Mouse (Mus musculus) limb, embryonic 15.5 days (tissue): Measurements from ENCODE around the gene Fam111a. TPM values are rescaled to one million over a fixed set of nuclear protein-coding genes. Genes with fewer than 3 reads are reported as not detected.
A peak's percentile ranks its signal among the peaks of the same experiment; 100 is the strongest.
"Not testable (repeated sequence)": the region's sequence is repeated elsewhere in the genome, so short reads cannot be mapped to it uniquely, and the experiment has no call there.

Experiments
- ATAC-seq: fragments of 200-750 bp; cut with Nextera tagmentation; 2 replicates; pipeline ENCODE4 v1.8.0; 2017; ENCODE audit warnings: low read depth, moderate TSS enrichment; ENCODE audit not compliant: insufficient number of reproducible peaks, low FRiP score, low TSS enrichment
- H3K27ac ChIP-seq: fragments of 300-500 bp; sonication (generic); 2 replicates; pipeline ENCODE4 v1.5.1; 2015; ENCODE audit warnings: moderate library complexity, mild to moderate bottlenecking, inconsistent platforms
- H3K27me3 ChIP-seq: fragments of 300-500 bp; sonication (generic); 2 replicates; pipeline ENCODE4 v1.6.1; 2015; ENCODE audit warnings: inconsistent platforms
- H3K36me3 ChIP-seq: fragments of 300-500 bp; sonication (generic); 2 replicates; pipeline ENCODE4 v1.6.1; 2015; ENCODE audit warnings: inconsistent platforms
- H3K4me1 ChIP-seq: fragments of 300-500 bp; sonication (generic); 2 replicates; pipeline ENCODE4 v1.6.1; 2015; ENCODE audit warnings: inconsistent platforms
- H3K4me2 ChIP-seq: fragments of 300-500 bp; sonication (generic); 2 replicates; pipeline ENCODE4 v1.6.1; 2015; ENCODE audit warnings: mild to moderate bottlenecking, inconsistent platforms
- H3K4me3 ChIP-seq: fragments of 300-500 bp; sonication (generic); 2 replicates; pipeline ENCODE4 v1.5.1; 2015; ENCODE audit warnings: mild to moderate bottlenecking, inconsistent platforms
- H3K9ac ChIP-seq: fragments of 300-500 bp; sonication (generic); 2 replicates; pipeline ENCODE4 v1.6.1; 2015; ENCODE audit warnings: inconsistent platforms
- H3K9me3 ChIP-seq: fragments of 300-500 bp; sonication (generic); 2 replicates; pipeline ENCODE4 v1.6.1; 2016; ENCODE audit warnings: inconsistent platforms
- WGBS: fragments of 180-500 bp; shearing (Covaris S2); methylation state at CpG from one replicate; pipeline ENCODE4 v1.1.7; 2015; 5-methylcytosine and 5-hydroxymethylcytosine counted together
- polyA plus RNA-seq: library from polyadenylated mRNA; unstranded; fragments of >200 nt; fragmentation: Nextera tagmentation; extraction: Ambion mirVana; gene quantifications from 2 replicates; pipeline ENCODE4 v1.2.1, GENCODE M21; 2015

Fam111a gene
- polyA plus RNA-seq = 24.0 and 25.5 TPM in 2 replicates

- not testable (repeated sequence) for H3K27me3 ChIP-seq, H3K4me3 ChIP-seq, ATAC-seq, H3K4me2 ChIP-seq, H3K36me3 ChIP-seq, H3K9ac ChIP-seq, H3K9me3 ChIP-seq, H3K27ac ChIP-seq, H3K4me1 ChIP-seq
- 79% methylated on average over 11 of the region's 11 CpGs for WGBS
Observed at GRCm38 (mm10) chr19:12545440-12545839, at the start of gene Fam111a. TSS of gene Fam111a (plus strand) at chr19:12545740.

DNA sequence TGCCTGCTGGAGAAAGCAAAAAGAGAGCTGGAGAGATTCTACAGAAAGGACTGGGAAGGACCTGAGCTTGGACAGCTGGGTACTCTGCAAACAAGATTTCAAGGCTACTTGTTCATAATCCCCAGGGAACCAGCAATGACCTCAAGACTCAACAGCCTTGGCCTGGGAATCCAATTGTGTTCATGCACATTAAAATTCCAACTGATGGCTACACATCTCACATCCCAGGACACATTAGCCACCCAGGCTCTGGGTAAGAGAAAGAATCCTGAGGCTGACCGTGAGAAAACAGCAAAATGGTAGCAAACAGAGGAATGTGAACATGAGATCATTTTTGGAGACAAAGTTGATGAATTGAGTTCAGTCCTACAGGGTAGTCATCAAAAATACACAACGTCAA lies 49.3 kb upstream of the Fam111a start:
- ATAC-seq = no peak
- Histone ChIP-seq H3K36me3 (peaks cover 9% of the 10 kb centered on the region), H3K4me2 (no peak overlapping the region), H3K27ac (no peak overlapping the region), H3K27me3 (peaks cover 5% of the 10 kb centered on the region; the same call in 1 of the 2 replicates), H3K9me3 (no peaks in the 10 kb centered on the region), H3K4me1 (peaks cover 15% of the 10 kb centered on the region), H3K4me3 (no peak overlapping the region), H3K9ac (no peak overlapping the region)
- whole genome bisulfite sequencing = 83% methylated on average over 2 of the region's 2 CpGs

DNA sequence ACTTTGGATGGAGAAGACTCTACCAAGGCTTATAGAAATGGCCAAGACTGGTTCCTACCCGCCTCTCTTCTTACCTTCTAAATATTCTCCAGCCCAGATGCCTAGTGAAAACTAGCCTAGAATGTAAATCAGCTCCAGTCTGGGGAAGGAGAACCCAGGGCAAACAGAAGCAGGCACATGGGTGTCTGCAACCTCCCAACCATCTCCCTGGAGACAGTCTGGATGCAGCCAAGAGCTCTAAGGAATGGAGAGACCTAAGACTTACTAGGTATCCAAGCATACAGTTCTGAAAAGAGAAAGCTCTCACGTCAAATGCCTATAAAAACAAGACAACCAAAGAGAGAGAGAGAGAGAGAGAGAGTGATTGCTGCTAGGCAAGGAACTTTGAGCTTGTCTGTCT lies 47.6 kb upstream of the Fam111a start:
- Histone ChIP-seq H3K4me1 (peaks cover 15% of the 10 kb centered on the region), H3K9ac (no peak overlapping the region), H3K9me3 (no peaks in the 10 kb centered on the region), H3K27ac (no peak overlapping the region), H3K36me3 (no peaks in the 10 kb centered on the region), H3K4me2 (no peak overlapping the region), H3K27me3 (peaks cover 5% of the 10 kb centered on the region; the same call in 1 of the 2 replicates), H3K4me3 (no peak overlapping the region)
- 78% methylated on average over 2 of the region's 2 CpGs for WGBS
- ATAC-seq = no peak

- Histone ChIP-seq H3K27me3 (peaks cover 5% of the 10 kb centered on the region; the same call in 1 of the 2 replicates), H3K4me3 (no peak overlapping the region), H3K4me1 (peaks cover 15% of the 10 kb centered on the region), H3K36me3 (no peaks in the 10 kb centered on the region), H3K27ac (no peak overlapping the region), H3K4me2 (no peak overlapping the region), H3K9ac (no peak overlapping the region), H3K9me3 (no peaks in the 10 kb centered on the region)
- 79% methylated on average over 4 of the region's 4 CpGs for WGBS
- no peak for ATAC-seq
Observed at GRCm38 (mm10) chr19:12498321-12498720, 47.2 kb upstream of the Fam111a start.

- H3K9me3 ChIP-seq = no peaks in the 10 kb centered on the region
- whole genome bisulfite sequencing = 50% methylated on average over 1 of the region's 1 CpGs
- no peaks in the 10 kb centered on the region for H3K36me3 ChIP-seq
- H3K4me1 ChIP-seq = peaks cover 15% of the 10 kb centered on the region
- no peak for ATAC-seq
- H3K4me2 ChIP-seq = no peak overlapping the region
- no peak overlapping the region for H3K27ac ChIP-seq
- H3K9ac ChIP-seq = no peak overlapping the region
- H3K27me3 ChIP-seq = peaks cover 5% of the 10 kb centered on the region; the same call in 1 of the 2 replicates
- H3K4me3 ChIP-seq = no peak overlapping the region
Observed at GRCm38 (mm10) chr19:12498941-12499340, 46.6 kb upstream of the Fam111a start.

DNA sequence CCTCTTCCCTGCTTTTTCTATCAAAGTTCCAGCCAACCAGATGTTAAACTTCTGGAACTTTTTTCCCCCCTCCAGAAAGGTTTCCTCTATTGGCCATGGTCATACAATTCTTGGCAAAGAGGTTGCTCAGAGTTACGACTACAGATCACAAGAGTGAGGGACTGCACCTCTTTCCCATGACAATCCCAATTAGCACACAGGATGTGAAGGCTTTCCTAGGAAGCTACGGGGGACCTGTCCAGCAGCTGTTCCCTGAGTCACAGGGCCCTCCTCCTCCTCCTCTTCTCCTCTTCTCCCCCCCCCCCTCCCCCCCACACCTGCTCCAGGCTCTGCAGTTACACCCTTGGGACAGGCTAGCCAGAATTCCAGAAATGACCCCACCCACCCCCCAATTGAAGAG lies 46.1 kb upstream of the Fam111a start:
- no peak overlapping the region for H3K27ac ChIP-seq

DNA sequence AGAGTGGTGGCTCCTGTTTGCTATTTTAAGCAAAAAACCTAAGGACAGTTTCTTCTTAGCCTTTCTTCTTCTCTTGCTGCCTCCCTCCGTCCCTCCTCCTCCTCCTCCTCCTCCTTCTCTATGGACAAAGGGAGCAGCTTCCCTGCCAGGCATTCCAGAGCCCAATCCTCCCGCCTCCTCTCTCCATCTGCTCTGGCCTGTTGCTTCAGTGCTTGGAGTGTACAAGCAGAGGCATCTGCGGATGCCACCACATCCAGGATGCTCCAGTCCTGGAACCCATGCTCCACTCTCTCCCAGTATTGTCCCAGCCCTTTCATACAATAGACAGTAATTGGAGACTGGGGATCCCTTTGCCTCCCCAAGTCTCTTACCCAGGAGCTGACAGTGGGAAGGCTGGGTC lies 45.4 kb upstream of the Fam111a start:
- no peak overlapping the region for H3K27ac ChIP-seq
- no peaks in the 10 kb centered on the region for H3K36me3 ChIP-seq
- H3K4me1 ChIP-seq = peaks cover 15% of the 10 kb centered on the region
- H3K9ac ChIP-seq = no peak overlapping the region
- H3K9me3 ChIP-seq = no peaks in the 10 kb centered on the region
- H3K4me3 ChIP-seq = peak overlapping the region; percentile 64
- H3K4me2 ChIP-seq = peak overlapping the region; percentile 94
- WGBS = 16% methylated on average over 3 of the region's 3 CpGs
- H3K27me3 ChIP-seq = peaks cover 5% of the 10 kb centered on the region; the same call in 1 of the 2 replicates
- no peak for ATAC-seq

More for the DNA sequence above, 46.1 kb upstream of the Fam111a start:
- Histone ChIP-seq H3K9me3 (no peaks in the 10 kb centered on the region), H3K36me3 (no peaks in the 10 kb centered on the region), H3K27me3 (peaks cover 5% of the 10 kb centered on the region; the same call in 1 of the 2 replicates), H3K4me3 (peak overlapping the region; percentile 64), H3K4me2 (peak overlapping the region; percentile 94), H3K4me1 (peaks cover 15% of the 10 kb centered on the region), H3K9ac (no peak overlapping the region)
- ATAC-seq = 0 out of 2 replicates have a peak, but pooled peaks have one; percentile 7
- WGBS = 27% methylated on average over 2 of the region's 2 CpGs

- Histone ChIP-seq H3K27me3 (peaks cover 5% of the 10 kb centered on the region; the same call in 1 of the 2 replicates), H3K4me3 (peak overlapping the region; percentile 64), H3K4me2 (peak overlapping the region; percentile 94), H3K36me3 (no peaks in the 10 kb centered on the region), H3K4me1 (peaks cover 15% of the 10 kb centered on the region), H3K9ac (peak overlapping the region; percentile 70), H3K9me3 (no peaks in the 10 kb centered on the region), H3K27ac (peak overlapping the region; percentile 90)
- WGBS = under 1% methylated on average over 38 of the region's 38 CpGs
- peak; percentile 66 for ATAC-seq
Observed at GRCm38 (mm10) chr19:12500881-12501311, 44.6 kb upstream of the Fam111a start.

GRCm38 (mm10) chr19:12501370-12502347 lies 43.9 kb upstream of the Fam111a start, which contains the start of gene Dtx4:
TSS of gene Dtx4 (minus strand) at chr19:12501454.
- H3K4me3 ChIP-seq = peak within 1 kb of the TSS; percentile 64
- H3K9me3 ChIP-seq = no peaks in the 10 kb centered on the region
- peak within 1 kb of the TSS; percentile 70 for H3K9ac ChIP-seq
- H3K4me1 ChIP-seq = peaks cover 15% of the 10 kb centered on the region
- peak within 1 kb of the TSS; percentile 90 for H3K27ac ChIP-seq
- H3K27me3 ChIP-seq = peaks cover 5% of the 10 kb centered on the region; the same call in 1 of the 2 replicates
- peak; percentile 89 for ATAC-seq
- WGBS = under 1% methylated on average over 74 of the region's 80 CpGs
- H3K36me3 ChIP-seq = no peaks in the 10 kb centered on the region
- peak within 1 kb of the TSS; percentile 94 for H3K4me2 ChIP-seq

DNA sequence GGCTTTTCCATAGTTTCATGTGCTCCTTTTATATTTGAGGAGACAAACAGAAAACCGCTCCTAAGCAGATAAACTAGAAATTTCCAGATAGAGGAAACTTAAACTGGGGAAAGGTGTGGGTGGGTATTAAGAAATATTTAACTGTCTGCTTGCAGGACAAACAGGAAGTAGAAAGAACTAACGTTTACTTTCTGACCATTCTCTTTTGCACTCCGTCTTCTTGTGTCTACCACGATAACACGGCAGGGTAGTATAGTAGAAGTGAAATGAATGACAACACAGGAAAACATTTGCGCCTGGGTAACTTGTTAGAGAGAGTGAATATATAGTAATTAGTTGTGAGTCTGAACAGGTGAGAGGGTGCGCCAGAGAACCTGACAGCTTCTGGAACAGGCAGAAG lies 42.8 kb upstream of the Fam111a start:
- 88% methylated on average over 7 of the region's 7 CpGs for WGBS
- Histone ChIP-seq H3K27me3 (peaks cover 5% of the 10 kb centered on the region; the same call in 1 of the 2 replicates), H3K9me3 (no peaks in the 10 kb centered on the region), H3K27ac (no peak overlapping the region), H3K9ac (no peak overlapping the region), H3K36me3 (no peaks in the 10 kb centered on the region), H3K4me1 (peaks cover 15% of the 10 kb centered on the region), H3K4me2 (no peak overlapping the region), H3K4me3 (no peak overlapping the region)
- no peak for ATAC-seq

GRCm38 (mm10) chr19:12514621-12515020 lies 30.9 kb upstream of the Fam111a start:
- ATAC-seq = no peak

More at GRCm38 (mm10) chr19:12514621-12515020, 30.9 kb upstream of the Fam111a start:
- Histone ChIP-seq H3K9ac (no peak overlapping the region), H3K27ac (no peak overlapping the region), H3K27me3 (no peaks in the 10 kb centered on the region), H3K4me2 (no peak overlapping the region), H3K4me1 (no peaks in the 10 kb centered on the region), H3K36me3 (no peaks in the 10 kb centered on the region), H3K4me3 (no peak overlapping the region), H3K9me3 (no peaks in the 10 kb centered on the region)
